Mouse (Mus musculus) heart, embryonic 12.5 days (tissue): ENCODE measurements at regions not wholly inside any gene's neighbourhood (a gene's known extent, or its start where the extent isn't known, plus 50 kb on each side); places are given as distances from the start of the nearest gene placed in this dataset.

Experiments
- ATAC-seq: fragments of 200-750 bp; cut with Nextera tagmentation; 2 replicates; pipeline ENCODE4 v1.8.0; 2017; ENCODE audit warnings: moderate TSS enrichment, moderate library complexity; ENCODE audit not compliant: insufficient number of reproducible peaks, low FRiP score
- H3K27ac ChIP-seq: fragments of 300-500 bp; sonication (generic); 2 replicates; pipeline ENCODE4 v1.5.1; 2016; ENCODE audit warnings: mild to moderate bottlenecking, moderate library complexity; ENCODE audit not compliant: poor library complexity, severe bottlenecking
- H3K27me3 ChIP-seq: fragments of 300-500 bp; sonication (generic); replicated peaks from 2 replicates; pipeline ENCODE4 v1.6.1; 2016; ENCODE audit warnings: mild to moderate bottlenecking, moderate library complexity
- H3K36me3 ChIP-seq: fragments of 300-500 bp; sonication (generic); 2 replicates; pipeline ENCODE4 v1.6.1; 2016; ENCODE audit warnings: mild to moderate bottlenecking, moderate library complexity
- H3K4me1 ChIP-seq: fragments of 300-500 bp; sonication (generic); replicated peaks from 2 replicates; pipeline ENCODE4 v1.6.1; 2016; ENCODE audit warnings: mild to moderate bottlenecking
- H3K4me2 ChIP-seq: fragments of 300-500 bp; sonication (generic); 2 replicates; pipeline ENCODE4 v1.6.1; 2016; ENCODE audit warnings: mild to moderate bottlenecking, moderate library complexity
- H3K4me3 ChIP-seq: fragments of 300-500 bp; sonication (generic); 2 replicates; pipeline ENCODE4 v1.5.1; 2016; ENCODE audit warnings: mild to moderate bottlenecking
- H3K9ac ChIP-seq: fragments of 300-500 bp; sonication (generic); 2 replicates; pipeline ENCODE4 v1.6.1; 2016; ENCODE audit warnings: mild to moderate bottlenecking, moderate library complexity
- H3K9me3 ChIP-seq: fragments of 300-500 bp; sonication (generic); replicated peaks from 2 replicates; pipeline ENCODE4 v1.6.1; 2016; ENCODE audit warnings: mild to moderate bottlenecking, moderate library complexity
- WGBS: fragments of 180-500 bp; shearing (Covaris S2); methylation state at CpG from one replicate; pipeline ENCODE4 v1.1.7; 2016; 5-methylcytosine and 5-hydroxymethylcytosine counted together

DNA sequence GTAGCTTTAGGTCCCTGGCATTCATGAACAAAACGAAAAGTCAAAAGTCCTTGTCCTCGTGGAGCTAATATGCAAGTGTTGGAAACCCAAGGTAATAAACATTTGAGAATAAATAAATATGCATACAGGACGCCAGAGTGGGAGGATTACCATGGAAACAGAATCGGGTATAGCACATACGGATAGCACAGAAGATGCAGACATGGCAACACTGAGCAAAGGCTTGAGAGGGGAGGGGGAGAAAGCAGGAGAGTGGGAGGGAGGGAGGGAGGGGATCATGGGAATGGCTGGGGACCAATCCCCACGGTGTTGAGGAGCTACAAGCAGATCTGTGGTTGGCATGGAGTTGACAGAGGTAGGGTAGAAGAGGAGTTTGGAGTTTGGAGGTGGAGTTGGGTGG lies 226.0 kb upstream of the Six2 start:
- ATAC-seq: no peak

DNA sequence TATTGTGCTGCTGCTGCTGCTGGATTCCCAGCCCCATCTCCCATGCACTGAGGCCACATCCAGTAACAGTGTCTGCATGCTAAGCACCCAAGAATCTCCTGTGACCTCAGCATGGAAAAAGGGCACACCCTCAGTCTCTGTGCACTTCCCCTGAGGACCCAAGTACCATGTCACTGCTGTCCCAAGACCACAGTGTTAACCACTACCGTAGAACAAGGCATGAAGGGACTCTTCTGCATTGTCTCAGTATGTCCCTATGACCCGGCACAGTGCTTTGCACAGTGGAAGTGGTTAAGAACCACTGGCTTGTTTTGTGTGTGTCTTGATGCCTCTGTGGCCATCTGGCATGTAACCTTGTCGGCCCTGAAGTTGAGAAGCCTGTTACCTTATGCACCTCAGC lies 220.6 kb upstream of the Six2 start:
- 78% methylated on average over 3 of the region's 3 CpGs for WGBS
- Histone ChIP-seq H3K27ac (no peak overlapping the region), H3K9ac (no peak overlapping the region), H3K4me1 (no peaks in the 10 kb centered on the region), H3K36me3 (no peaks in the 10 kb centered on the region), H3K27me3 (no peaks in the 10 kb centered on the region), H3K4me3 (no peak overlapping the region), H3K9me3 (peaks cover 7% of the 10 kb centered on the region; the same call in 1 of the 2 replicates), H3K4me2 (no peak overlapping the region)
- ATAC-seq: no peak

More for the DNA sequence above, 226.0 kb upstream of the Six2 start:
- H3K27ac ChIP-seq: no peak overlapping the region
- peaks cover 16% of the 10 kb centered on the region for H3K27me3 ChIP-seq
- no peaks in the 10 kb centered on the region for H3K4me1 ChIP-seq
- H3K36me3 ChIP-seq: no peaks in the 10 kb centered on the region
- H3K9ac ChIP-seq: no peak overlapping the region
- H3K4me2 ChIP-seq: no peak overlapping the region
- WGBS: 70% methylated on average over 6 of the region's 6 CpGs
- H3K4me3 ChIP-seq: no peak overlapping the region
- no peaks in the 10 kb centered on the region for H3K9me3 ChIP-seq

DNA sequence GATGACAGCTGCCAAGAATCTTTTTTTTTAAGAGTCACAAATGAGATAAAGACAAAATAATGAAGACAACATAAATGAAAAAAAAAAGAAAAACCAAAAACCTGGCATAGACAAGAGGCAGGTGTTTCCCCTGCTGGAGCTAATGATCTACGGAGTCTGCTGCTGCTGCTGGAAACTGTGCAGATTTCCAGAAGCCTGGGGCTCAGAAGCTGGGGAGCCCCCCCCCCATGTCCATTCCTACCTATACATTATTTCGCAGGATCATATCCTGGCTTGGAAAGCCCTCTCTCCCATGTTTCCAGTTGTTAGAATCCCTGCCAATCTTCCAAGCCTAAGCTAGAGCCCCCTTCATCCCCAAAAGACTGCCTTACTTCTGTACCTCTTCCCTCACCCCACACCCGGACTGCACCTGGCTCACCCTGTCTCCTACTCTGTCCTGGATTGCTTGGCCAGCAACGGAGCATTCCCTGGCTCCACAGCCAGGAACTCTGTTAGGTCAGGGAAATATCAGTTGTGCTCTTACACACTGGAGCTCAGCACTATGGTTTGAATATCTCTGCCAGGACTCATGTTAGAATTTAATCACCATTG lies 218.6 kb upstream of the Six2 start:
- no peak overlapping the region for H3K9ac ChIP-seq
- H3K9me3 ChIP-seq: peaks cover 7% of the 10 kb centered on the region; the same call in 1 of the 2 replicates
- H3K27me3 ChIP-seq: no peaks in the 10 kb centered on the region
- no peak overlapping the region for H3K4me2 ChIP-seq
- no peak for ATAC-seq
- H3K4me1 ChIP-seq: no peaks in the 10 kb centered on the region
- 69% methylated on average over 4 of the region's 4 CpGs for WGBS
- H3K36me3 ChIP-seq: no peaks in the 10 kb centered on the region
- no peak overlapping the region for H3K27ac ChIP-seq
- H3K4me3 ChIP-seq: no peak overlapping the region

DNA sequence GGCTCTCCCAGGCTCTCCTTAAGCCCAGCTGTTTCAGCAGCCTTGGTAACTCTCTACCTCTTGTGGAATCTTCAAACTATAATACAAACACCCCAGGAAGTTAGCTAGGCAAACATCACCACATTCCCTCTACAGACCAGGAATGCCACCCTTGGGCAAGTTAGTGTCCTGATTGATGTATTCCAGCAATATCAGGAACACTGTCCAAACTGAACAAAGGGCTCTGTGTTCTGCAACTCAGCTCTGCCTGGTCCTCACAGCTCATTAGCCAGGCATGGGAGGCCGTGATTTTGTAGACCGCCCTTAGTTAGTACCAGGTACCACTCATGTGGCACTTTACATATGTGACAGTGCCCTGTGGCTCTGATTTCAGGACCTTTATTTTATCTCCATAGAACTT lies 214.5 kb upstream of the Six2 start:
- H3K4me1 ChIP-seq: no peaks in the 10 kb centered on the region
- H3K27me3 ChIP-seq: peaks cover 9% of the 10 kb centered on the region; the same call in 1 of the 2 replicates
- H3K9me3 ChIP-seq: peaks cover 7% of the 10 kb centered on the region; the same call in 1 of the 2 replicates
- H3K9ac ChIP-seq: no peak overlapping the region
- 68% methylated on average over 2 of the region's 2 CpGs for WGBS
- no peak overlapping the region for H3K4me2 ChIP-seq
- ATAC-seq: no peak
- H3K27ac ChIP-seq: no peak overlapping the region
- no peaks in the 10 kb centered on the region for H3K36me3 ChIP-seq
- no peak overlapping the region for H3K4me3 ChIP-seq

DNA sequence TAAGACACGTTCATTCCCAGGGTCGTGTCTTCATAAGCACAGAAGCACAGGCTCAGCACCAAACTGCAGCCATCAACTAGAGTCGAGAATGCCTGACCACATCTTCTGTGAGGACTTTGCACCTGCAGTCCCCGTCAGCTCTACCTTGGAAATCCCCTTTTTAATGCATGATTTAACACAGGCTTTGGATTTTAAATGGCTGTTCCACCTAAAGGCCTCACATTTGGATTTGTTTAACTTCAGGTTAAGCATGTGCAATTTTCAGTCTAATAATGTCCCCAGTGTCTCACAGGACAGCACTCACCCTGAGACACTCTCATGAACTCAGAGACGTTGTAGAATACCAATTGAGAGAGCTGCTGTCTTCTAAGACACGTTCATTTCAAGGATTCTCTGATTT lies 211.0 kb upstream of the Six2 start:
- no peak overlapping the region for H3K9ac ChIP-seq
- H3K36me3 ChIP-seq: no peaks in the 10 kb centered on the region
- H3K4me2 ChIP-seq: no peak overlapping the region
- no peaks in the 10 kb centered on the region for H3K4me1 ChIP-seq
- no peak overlapping the region for H3K4me3 ChIP-seq
- 77% methylated on average over 6 of the region's 6 CpGs for WGBS
- H3K27me3 ChIP-seq: peaks cover 9% of the 10 kb centered on the region
- no peak overlapping the region for H3K27ac ChIP-seq
- no peak for ATAC-seq
- H3K9me3 ChIP-seq: no peaks in the 10 kb centered on the region

DNA sequence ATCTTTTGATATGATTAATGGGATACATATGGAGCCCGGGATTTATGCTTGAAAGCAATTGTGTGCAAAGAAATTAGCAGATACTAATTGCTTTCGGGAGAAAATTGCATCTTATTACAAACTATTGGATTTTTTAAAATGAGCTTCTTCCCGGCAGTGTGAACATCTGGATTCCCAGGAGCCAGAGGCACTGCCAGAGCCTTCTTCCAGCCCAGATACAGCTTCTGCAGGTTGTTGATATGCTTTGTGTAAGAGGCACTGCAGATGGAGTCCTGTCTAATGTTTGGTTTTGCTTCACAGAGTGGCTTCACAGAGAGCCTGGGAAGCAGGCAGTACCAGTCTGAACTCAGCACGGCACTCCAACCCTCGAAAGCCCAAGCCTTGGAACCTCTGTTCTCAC lies 207.9 kb upstream of the Six2 start:
- Histone ChIP-seq H3K36me3 (no peaks in the 10 kb centered on the region), H3K4me3 (no peak overlapping the region), H3K4me1 (peaks cover 9% of the 10 kb centered on the region), H3K4me2 (no peak overlapping the region), H3K27ac (no peak overlapping the region), H3K9me3 (no peaks in the 10 kb centered on the region), H3K27me3 (peaks cover 9% of the 10 kb centered on the region), H3K9ac (no peak overlapping the region)
- no peak for ATAC-seq
- WGBS: 74% methylated on average over 5 of the region's 5 CpGs

DNA sequence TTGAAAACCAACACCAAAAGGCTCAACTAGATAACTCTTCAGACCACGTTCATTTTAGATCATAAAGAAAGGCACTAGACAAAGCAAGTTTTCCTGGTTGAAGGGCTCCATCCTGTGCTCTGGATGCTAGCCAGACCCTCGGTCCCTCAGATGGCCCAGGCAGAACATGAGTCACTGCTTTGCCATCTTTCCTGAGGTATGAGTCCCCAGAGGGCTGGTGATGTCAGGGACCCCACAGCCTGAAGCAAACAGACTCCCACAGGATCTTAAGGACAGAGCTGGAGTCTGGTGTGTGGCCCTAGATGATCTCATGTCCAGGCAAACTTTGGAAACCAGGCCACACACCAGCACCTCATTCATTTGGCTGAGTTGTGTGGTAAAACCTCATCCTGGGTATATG lies 203.2 kb upstream of the Six2 start:
- no peak overlapping the region for H3K9ac ChIP-seq
- H3K36me3 ChIP-seq: no peaks in the 10 kb centered on the region
- no peak overlapping the region for H3K27ac ChIP-seq
- no peaks in the 10 kb centered on the region for H3K9me3 ChIP-seq
- WGBS: 37% methylated on average over 2 of the region's 2 CpGs
- peaks cover 18% of the 10 kb centered on the region for H3K4me1 ChIP-seq
- peaks cover 4% of the 10 kb centered on the region; the same call in 1 of the 2 replicates for H3K27me3 ChIP-seq
- ATAC-seq: no peak
- no peak overlapping the region for H3K4me2 ChIP-seq
- H3K4me3 ChIP-seq: no peak overlapping the region

DNA sequence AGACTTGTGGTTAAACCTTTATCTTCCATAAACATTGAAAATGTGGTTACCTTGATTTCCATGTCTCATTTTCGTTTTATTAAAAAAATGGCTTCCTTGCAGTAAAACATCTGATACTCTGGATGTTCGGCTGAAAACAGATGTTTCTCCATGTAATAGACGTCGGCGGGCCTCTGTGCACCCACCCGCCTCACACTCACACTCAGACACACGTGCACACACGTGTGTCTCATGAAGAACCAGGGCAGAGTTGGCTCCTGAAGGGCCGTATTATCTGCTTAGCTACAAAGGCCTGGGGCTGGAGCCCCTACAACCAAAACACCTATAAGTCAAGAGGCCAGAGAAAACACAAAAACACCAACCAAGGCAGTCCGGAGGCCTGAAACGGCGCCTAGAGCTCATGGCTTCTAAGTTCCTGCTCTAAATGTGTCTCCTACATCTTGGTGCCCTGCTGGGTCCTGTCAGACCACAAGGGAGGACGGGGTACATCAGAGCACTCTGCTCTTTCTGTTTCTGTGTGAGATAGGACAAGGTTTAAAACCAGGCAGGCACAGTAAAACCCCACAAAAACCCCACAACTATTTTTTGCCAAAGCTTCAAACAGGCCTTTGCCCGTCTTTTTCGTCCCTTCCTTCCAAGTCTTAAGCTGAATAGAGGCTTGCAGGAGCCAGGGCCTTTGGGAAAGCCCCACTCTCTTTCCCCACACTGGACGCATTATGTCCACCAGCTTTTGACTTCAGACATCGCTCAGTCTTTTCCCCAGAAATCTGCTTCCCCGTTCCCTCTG lies 201.9 kb upstream of the Six2 start:
- no peaks in the 10 kb centered on the region for H3K9me3 ChIP-seq
- peaks cover 8% of the 10 kb centered on the region; the same call in 1 of the 2 replicates for H3K27me3 ChIP-seq
- 86% methylated on average over 18 of the region's 18 CpGs for WGBS
- H3K36me3 ChIP-seq: no peaks in the 10 kb centered on the region
- no peak overlapping the region for H3K9ac ChIP-seq
- no peak for ATAC-seq
- H3K4me3 ChIP-seq: no peak overlapping the region
- no peak overlapping the region for H3K27ac ChIP-seq
- H3K4me1 ChIP-seq: peaks cover 18% of the 10 kb centered on the region
- no peak overlapping the region for H3K4me2 ChIP-seq

DNA sequence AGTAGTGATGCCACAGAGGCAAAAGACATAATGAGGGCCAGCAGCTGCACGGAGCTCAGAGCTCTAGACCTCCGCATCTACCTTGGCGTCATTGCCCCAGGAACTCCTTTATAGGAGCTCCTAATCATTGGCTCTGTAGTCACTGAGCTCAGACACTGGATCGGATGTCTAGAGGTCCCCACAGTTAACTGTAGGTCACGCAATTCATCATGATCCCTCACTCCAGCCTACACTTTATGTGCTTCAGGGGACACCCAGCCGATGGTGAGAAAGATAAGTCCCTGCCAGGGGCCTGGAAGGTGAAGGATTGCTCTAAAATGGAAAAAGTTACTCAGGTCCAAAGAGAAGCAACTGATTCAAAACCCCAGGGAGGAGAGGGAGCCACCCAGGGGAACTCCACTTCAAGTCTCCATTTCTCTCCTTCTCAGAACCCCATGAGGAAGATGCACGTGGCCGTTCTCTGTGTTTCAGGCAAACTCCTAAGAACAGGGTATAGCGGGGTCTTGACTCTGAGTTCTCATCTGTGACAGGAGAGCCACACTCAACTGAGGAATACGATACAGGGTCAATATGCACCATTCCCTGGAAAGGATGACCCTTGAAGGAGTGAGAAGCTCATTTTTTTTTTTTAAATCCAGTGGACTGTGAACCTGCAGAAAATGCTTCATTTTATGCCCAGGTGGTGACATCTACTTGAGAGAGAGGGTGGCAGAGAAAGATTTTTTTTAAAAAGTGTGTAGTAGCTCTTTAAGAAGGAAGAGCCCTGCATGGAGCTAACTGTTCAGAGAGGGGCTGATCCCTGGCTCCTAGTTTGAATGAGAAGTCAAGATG lies 200.7 kb upstream of the Six2 start:
- no peak for ATAC-seq
- Histone ChIP-seq H3K36me3 (no peaks in the 10 kb centered on the region), H3K9me3 (no peaks in the 10 kb centered on the region), H3K27me3 (peaks cover 16% of the 10 kb centered on the region; the same call in 1 of the 2 replicates), H3K27ac (no peak overlapping the region), H3K4me3 (no peak overlapping the region), H3K4me1 (peaks cover 18% of the 10 kb centered on the region), H3K4me2 (no peak overlapping the region), H3K9ac (no peak overlapping the region)
- 76% methylated on average over 10 of the region's 10 CpGs for WGBS

DNA sequence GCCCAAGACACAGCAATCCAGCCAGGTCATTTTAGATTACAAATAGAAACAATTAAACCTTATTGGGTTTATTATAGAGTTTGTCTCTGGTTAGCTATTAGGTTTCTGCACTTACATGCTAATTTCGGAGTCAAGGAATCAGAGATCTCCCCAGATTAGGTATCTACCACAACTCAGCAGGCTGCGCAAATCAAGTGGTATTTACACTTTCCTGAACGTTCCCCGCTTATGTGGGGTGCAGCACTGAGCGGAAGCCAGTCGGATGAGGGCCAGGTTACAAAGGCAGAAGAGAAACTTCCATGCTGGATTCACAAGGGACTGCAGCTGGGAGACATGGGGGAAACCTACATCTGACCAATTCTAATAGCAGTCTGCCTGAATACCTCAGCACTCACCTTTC lies 198.6 kb upstream of the Six2 start:
- Histone ChIP-seq H3K36me3 (no peaks in the 10 kb centered on the region), H3K4me2 (no peak overlapping the region), H3K9ac (no peak overlapping the region), H3K27me3 (peaks cover 32% of the 10 kb centered on the region), H3K4me3 (no peak overlapping the region), H3K27ac (no peak overlapping the region), H3K4me1 (peaks cover 16% of the 10 kb centered on the region), H3K9me3 (no peaks in the 10 kb centered on the region)
- ATAC-seq: no peak
- WGBS: 81% methylated on average over 6 of the region's 6 CpGs

DNA sequence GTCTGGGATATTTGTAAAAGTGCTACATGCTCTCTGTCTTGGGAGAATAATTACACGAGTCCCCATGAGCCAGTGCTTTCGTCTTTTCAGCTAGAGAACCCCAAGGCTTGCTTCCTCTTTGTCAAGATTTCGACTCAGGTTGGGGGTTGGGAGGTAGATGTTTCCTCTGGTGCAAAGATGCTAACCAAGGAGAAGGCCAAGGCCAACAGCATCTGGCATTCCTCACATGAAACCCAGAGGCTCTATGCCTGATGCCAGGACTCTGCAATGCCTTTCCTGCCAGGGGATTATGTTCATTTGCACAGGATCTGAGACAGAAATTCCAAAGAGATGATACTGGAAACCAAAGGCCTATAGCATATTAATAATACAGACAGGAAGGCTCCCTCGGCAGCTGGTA lies 198.2 kb upstream of the Six2 start:
- no peak for ATAC-seq

More for the DNA sequence above, 198.2 kb upstream of the Six2 start:
- Histone ChIP-seq H3K9ac (no peak overlapping the region), H3K27ac (no peak overlapping the region), H3K4me3 (no peak overlapping the region), H3K4me2 (no peak overlapping the region), H3K4me1 (peaks cover 11% of the 10 kb centered on the region), H3K36me3 (no peaks in the 10 kb centered on the region), H3K9me3 (no peaks in the 10 kb centered on the region), H3K27me3 (peaks cover 32% of the 10 kb centered on the region)
- WGBS: 64% methylated on average over 4 of the region's 4 CpGs
